Mouse (Mus musculus): Measurements from ENCODE around the gene Gsdme.

DNA sequence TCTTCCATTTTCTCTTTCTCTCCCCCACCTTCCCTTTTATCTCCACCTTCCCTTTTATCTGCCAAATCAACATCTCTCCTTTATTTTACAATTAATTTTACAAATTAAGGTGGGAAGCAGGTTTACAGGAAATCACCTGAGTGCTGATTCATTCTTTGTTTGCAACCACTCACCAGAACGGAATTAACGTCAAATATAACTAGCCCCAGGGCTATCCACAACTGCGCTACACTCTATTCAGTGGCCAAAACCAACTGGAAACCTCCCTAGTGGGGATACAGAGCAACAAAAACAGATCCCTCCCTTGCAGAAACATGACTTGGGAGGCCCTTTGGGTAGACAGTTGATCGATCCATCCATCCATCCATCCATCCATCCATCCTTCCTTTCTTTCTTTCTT lies 94.8 kb downstream of the Gsdme start:
- no peak for TF ChIP-seq TAL1 (IDR thresholded peaks at IDR 0.05; ENCODE audit: low read length)
- no peak for TF ChIP-seq MXI1 (IDR thresholded peaks at IDR 0.05; ENCODE audit: low read depth, low read length)
- no peak for TF ChIP-seq E2F4 (IDR thresholded peaks at IDR 0.05; ENCODE audit: borderline replicate concordance, low read depth, low read length)

All from MEL (cell line).